21 mouse cellular contexts compared by ENCODE assay signal in the genomic region with DNA sequence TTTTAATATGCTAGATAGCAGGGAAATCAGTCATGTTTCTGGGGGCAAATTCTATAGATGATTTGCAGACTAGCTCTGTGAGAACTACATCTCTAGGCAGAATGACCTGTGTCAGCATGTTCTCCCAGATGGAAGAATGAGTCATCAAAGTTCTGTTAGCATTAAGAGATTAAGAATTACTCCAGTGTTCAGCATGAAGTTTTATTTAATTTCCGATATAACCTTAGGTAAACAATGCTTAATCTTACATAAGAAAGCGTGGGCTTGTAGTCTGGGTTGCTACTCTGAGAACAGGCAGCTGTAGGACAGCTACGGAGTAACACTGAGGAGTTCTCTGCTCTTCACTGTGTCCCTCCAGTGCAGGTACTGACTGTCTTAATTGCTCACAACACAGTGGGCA.
DNase-seq lines count a peak whose midpoint lies in the region; ATAC-seq and TF ChIP-seq lines count a peak whose summit lies in the region.
"Had no signal": no experiment of that assay in that cellular context is flagged by ENCODE, and none has a peak within 500 bp of the region (broad histone marks: within the 10 kb centered on the region; RNA-seq: fewer than 3 reads in every experiment).

No protein-coding gene starts in this region.

- H3K9me3 ChIP-seq in kidney, embryonic 15.5 days (replicated peaks) = no peaks in the 10 kb centered on the region
- H3K9me3 ChIP-seq in lung, embryonic 16.5 days (ENCODE audit: control insufficient read depth, low read length) = no peaks in the 10 kb centered on the region
- H3K9me3 ChIP-seq in stomach, postnatal 0 days (ENCODE audit: control insufficient read depth, low read length) = no peaks in the 10 kb centered on the region
- H3K9me3 ChIP-seq: embryonic facial prominence, embryonic 12.5 days; hindbrain, embryonic 15.5 days; limb, embryonic 10.5 days; neural tube, embryonic 12.5 days had no signal

- TF ChIP-seq POLR2A in cerebellum, adult 2 months (IDR thresholded peaks at IDR 0.05; ENCODE audit: borderline replicate concordance, insufficient read depth, low read length) = no peak

- WGBS in cerebellum, adult 2 months = 65% methylated on average over 3 of the region's 3 CpGs
- WGBS in kidney, embryonic 15.5 days = 73% methylated on average over 3 of the region's 3 CpGs
- 38% methylated on average over 3 of the region's 3 CpGs for WGBS in lung, embryonic 16.5 days
- WGBS in stomach, postnatal 0 days = 16% methylated on average over 3 of the region's 3 CpGs

- DNase-seq in cerebellum, adult 2 months = no peak
- no peak for DNase-seq in cerebellum, adult 18-20 months
- DNase-seq in kidney, adult 9 months = no peak
- DNase-seq in lung, adult 18-20 months = no peak
- peak; percentile 24 for DNase-seq in stomach, postnatal 0 days (ENCODE audit: low spot score)
- DNase-seq: adrenal gland, adult 8-10 months; cerebellum, adult 8-10 months; gastrocnemius, postnatal 36 days; heart, postnatal 14 days; lung, postnatal 14 days; right cerebral cortex, postnatal 14 days; thymus, adult 18-20 months had no signal

- H3K27ac ChIP-seq in cerebellum, adult 2 months (ENCODE audit: insufficient read depth, low read length) = peak overlapping the region; percentile 66
- H3K27ac ChIP-seq in kidney, embryonic 15.5 days = peak overlapping the region; percentile 78
- peak overlapping the region; percentile 40; the same call in 1 of the 2 replicates for H3K27ac ChIP-seq in lung, embryonic 16.5 days (ENCODE audit: low read length)
- peak overlapping the region; percentile 63 for H3K27ac ChIP-seq in stomach, postnatal 0 days (replicated peaks)
- H3K27ac ChIP-seq: embryonic facial prominence, embryonic 12.5 days; hindbrain, embryonic 15.5 days; limb, embryonic 10.5 days; neural tube, embryonic 12.5 days had no signal

- H3K4me2 ChIP-seq in kidney, embryonic 15.5 days = no peak overlapping the region
- H3K4me2 ChIP-seq in lung, embryonic 16.5 days (ENCODE audit: low read depth, low read length) = no peak overlapping the region
- 0 out of 2 replicates have a peak overlapping the region, but pooled peaks have one; percentile 5 for H3K4me2 ChIP-seq in stomach, postnatal 0 days (replicated peaks; ENCODE audit: low read depth)
- H3K4me2 ChIP-seq: embryonic facial prominence, embryonic 12.5 days; hindbrain, embryonic 15.5 days; liver, embryonic 11.5 days; neural tube, embryonic 12.5 days had no signal

- H3K9ac ChIP-seq in kidney, embryonic 15.5 days = no peak overlapping the region
- no peak overlapping the region for H3K9ac ChIP-seq in lung, embryonic 16.5 days (ENCODE audit: low read length)
- H3K9ac ChIP-seq in stomach, postnatal 0 days (ENCODE audit: low read length) = no peak overlapping the region
- H3K9ac ChIP-seq: embryonic facial prominence, embryonic 12.5 days; hindbrain, embryonic 15.5 days; neural tube, embryonic 12.5 days had no signal

- no peak for ATAC-seq in kidney, embryonic 15.5 days (replicated peaks; ENCODE audit: low FRiP score)
- ATAC-seq in lung, embryonic 16.5 days (ENCODE audit: low read depth) = peak; percentile 19; the same call in 1 of the 2 replicates
- peak; percentile 81 for ATAC-seq in stomach, postnatal 0 days (ENCODE audit: low FRiP score, low TSS enrichment)
- no peak for ATAC-seq in CD4-positive, CD25-positive, alpha-beta regulatory T cell, adult 4 months

- peak; percentile 56 for TF ChIP-seq EP300 in stomach, postnatal 0 days (optimal IDR thresholded peaks at IDR 0.05)

- peaks cover 62% of the 10 kb centered on the region for H3K36me3 ChIP-seq in kidney, embryonic 15.5 days
- 0 out of 2 replicates have a peak, but pooled peaks cover 3% of the 10 kb centered on the region for H3K36me3 ChIP-seq in lung, embryonic 16.5 days (ENCODE audit: control insufficient read depth, insufficient read depth, low read length)
- no peaks in the 10 kb centered on the region for H3K36me3 ChIP-seq in stomach, postnatal 0 days (ENCODE audit: control insufficient read depth, insufficient read depth, low read length)
- H3K36me3 ChIP-seq: hindbrain, embryonic 15.5 days had no signal

- TF ChIP-seq CTCF in cerebellum, adult 2 months (IDR thresholded peaks at IDR 0.05; ENCODE audit: borderline replicate concordance, insufficient read depth, low read depth, low read length) = no peak
- no peak for TF ChIP-seq CTCF in stomach, postnatal 0 days (IDR thresholded peaks at IDR 0.05; ENCODE audit: low read depth)

- H3K4me3 ChIP-seq in cerebellum, adult 2 months (replicated peaks; ENCODE audit: insufficient read depth, low read depth, low read length) = no peak overlapping the region
- H3K4me3 ChIP-seq in kidney, embryonic 15.5 days (replicated peaks) = no peak overlapping the region
- no peak overlapping the region for H3K4me3 ChIP-seq in lung, embryonic 16.5 days (ENCODE audit: low read length)
- H3K4me3 ChIP-seq in stomach, postnatal 0 days (ENCODE audit: low read depth, low read length) = no peak overlapping the region
- H3K4me3 ChIP-seq: embryonic facial prominence, embryonic 12.5 days; hindbrain, embryonic 15.5 days; limb, embryonic 10.5 days; neural tube, embryonic 12.5 days had no signal

- H3K4me1 ChIP-seq in cerebellum, adult 2 months (ENCODE audit: control insufficient read depth, insufficient read depth, low read length) = peaks cover 26% of the 10 kb centered on the region
- peaks cover 49% of the 10 kb centered on the region for H3K4me1 ChIP-seq in kidney, embryonic 15.5 days
- H3K4me1 ChIP-seq in lung, embryonic 16.5 days (replicated peaks; ENCODE audit: control insufficient read depth, insufficient read depth, low read length) = peaks cover 38% of the 10 kb centered on the region
- H3K4me1 ChIP-seq in stomach, postnatal 0 days (replicated peaks; ENCODE audit: control insufficient read depth, insufficient read depth) = peaks cover 12% of the 10 kb centered on the region; the same call in 1 of the 2 replicates

- no peaks in the 10 kb centered on the region for H3K27me3 ChIP-seq in cerebellum, adult 2 months (ENCODE audit: control insufficient read depth, insufficient read depth, low read length)
- no peaks in the 10 kb centered on the region for H3K27me3 ChIP-seq in kidney, embryonic 15.5 days
- no peaks in the 10 kb centered on the region for H3K27me3 ChIP-seq in lung, embryonic 16.5 days (ENCODE audit: control insufficient read depth, insufficient read depth, low read depth, low read length)
- no peaks in the 10 kb centered on the region for H3K27me3 ChIP-seq in stomach, postnatal 0 days (ENCODE audit: control insufficient read depth, insufficient read depth, low read length)
- H3K27me3 ChIP-seq: CH12.LX; embryonic facial prominence, embryonic 12.5 days; hindbrain, embryonic 15.5 days; neural tube, embryonic 12.5 days had no signal

Comparison
In these comparisons a context has a peak if more than half of its experiments do, and no peak if none do; other contexts are left out.
1. ATAC-seq: peak in lung, embryonic 16.5 days (single experiment) and stomach, postnatal 0 days (single experiment); none in kidney, embryonic 15.5 days (single experiment) and CD4-positive, CD25-positive, alpha-beta regulatory T cell, adult 4 months (single experiment).
2. Peak in every context shown above with its lines, with median percentiles within 50 percentile points of each other: H3K27ac ChIP-seq.